Mouse (Mus musculus): ENCODE results near the gene Eif4a3.

- TF ChIP-seq TAL1 (IDR thresholded peaks at IDR 0.05; ENCODE audit: low read length) (no peak), GATA1 (IDR thresholded peaks at IDR 0.05; ENCODE audit: low read length) (no peak)
Measured at GRCm38 (mm10) chr11:119344178-119344577, 44.3 kb upstream of the Eif4a3 start.
